Mouse (Mus musculus) heart, embryonic 16.5 days (tissue): ENCODE data around the gene Elmod3. TPM values are rescaled to one million over a fixed set of nuclear protein-coding genes. Genes with fewer than 3 reads are reported as not detected.
A peak's percentile ranks its signal among the peaks of the same experiment; 100 is the strongest.

Experiments used
- ATAC-seq: fragments of 200-750 bp; cut with Nextera tagmentation; replicated peaks from 2 replicates; pipeline ENCODE4 v1.8.0; 2017; ENCODE audit warnings: moderate number of reproducible peaks; ENCODE audit not compliant: insufficient read depth, low FRiP score; ENCODE audit errors: extremely low read depth
- H3K27ac ChIP-seq: fragments of 300-500 bp; sonication (generic); 2 replicates; pipeline ENCODE4 v1.5.1; 2014; ENCODE audit warnings: mild to moderate bottlenecking, low read length, control low read depth, moderate library complexity
- H3K27me3 ChIP-seq: fragments of 300-500 bp; sonication (generic); 2 replicates; pipeline ENCODE4 v1.6.1; 2014; ENCODE audit warnings: low read length, mixed read lengths; ENCODE audit not compliant: control insufficient read depth, insufficient read depth
- H3K36me3 ChIP-seq: fragments of 300-500 bp; sonication (generic); 2 replicates; pipeline ENCODE4 v1.6.1; 2014; ENCODE audit not compliant: control insufficient read depth, insufficient read depth
- H3K4me1 ChIP-seq: fragments of 300-500 bp; sonication (generic); 2 replicates; pipeline ENCODE4 v1.6.1; 2014; ENCODE audit warnings: low read length, mixed read lengths; ENCODE audit not compliant: control insufficient read depth, insufficient read depth
- H3K4me2 ChIP-seq: fragments of 300-500 bp; sonication (generic); 2 replicates; pipeline ENCODE4 v1.6.1; 2014; ENCODE audit warnings: low read depth, mild to moderate bottlenecking, control low read depth, low read length
- H3K4me3 ChIP-seq: fragments of 300-500 bp; sonication (generic); 2 replicates; pipeline ENCODE4 v1.5.1; 2014; ENCODE audit warnings: mild to moderate bottlenecking, control low read depth, low read length
- H3K9ac ChIP-seq: fragments of 300-500 bp; sonication (generic); 2 replicates; pipeline ENCODE4 v1.6.1; 2014; ENCODE audit warnings: low read length, control low read depth
- H3K9me3 ChIP-seq: fragments of 300-500 bp; sonication (generic); replicated peaks from 2 replicates; pipeline ENCODE4 v1.6.1; 2016; ENCODE audit warnings: low read length; ENCODE audit not compliant: control insufficient read depth
- WGBS: fragments of 180-500 bp; shearing (Covaris S2); extraction: QIAGEN DNeasy Blood & Tissue Kit; methylation state at CpG from one replicate; pipeline ENCODE4 v1.1.7; 2014; 5-methylcytosine and 5-hydroxymethylcytosine counted together
- polyA plus RNA-seq: library from polyadenylated mRNA; unstranded; fragments of >200 nt; fragmentation: Nextera tagmentation; extraction: Ambion mirVana; gene quantifications from 2 replicates; pipeline ENCODE4 v1.2.1, GENCODE M21; 2015

Gene Elmod3
- polyA plus RNA-seq, 1 experiment from 2014 or later: 13.8 TPM

DNA sequence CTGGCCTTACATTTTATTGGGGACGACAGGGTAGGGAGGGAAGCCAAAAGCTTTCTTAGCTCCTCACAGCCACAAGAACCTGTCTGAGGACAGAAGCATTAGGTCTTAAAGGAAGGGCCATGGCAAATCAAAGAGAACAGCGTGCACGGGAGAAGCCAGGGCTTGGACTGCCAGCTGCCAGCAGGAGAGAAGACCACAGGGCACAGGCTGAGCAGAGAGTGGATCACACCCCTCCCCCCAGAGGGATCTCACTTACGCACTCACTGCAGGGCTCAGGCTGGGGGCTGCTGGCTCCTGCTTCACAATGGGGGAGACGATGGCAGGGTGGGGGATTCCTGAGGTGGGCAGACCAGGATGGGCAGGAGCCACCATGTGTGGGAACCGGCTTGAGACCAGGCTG, 33.5 kb upstream of the Elmod3 start:
- Histone ChIP-seq H3K9me3 (no peaks in the 10 kb centered on the region), H3K27me3 (no peaks in the 10 kb centered on the region), H3K4me3 (no peak overlapping the region), H3K36me3 (peaks cover 9% of the 10 kb centered on the region), H3K4me1 (0 out of 2 replicates have a peak, but pooled peaks cover 4% of the 10 kb centered on the region), H3K9ac (no peak overlapping the region), H3K27ac (no peak overlapping the region), H3K4me2 (no peak overlapping the region)
- 74% methylated on average over 6 of the region's 6 CpGs for WGBS
- no peak for ATAC-seq

DNA sequence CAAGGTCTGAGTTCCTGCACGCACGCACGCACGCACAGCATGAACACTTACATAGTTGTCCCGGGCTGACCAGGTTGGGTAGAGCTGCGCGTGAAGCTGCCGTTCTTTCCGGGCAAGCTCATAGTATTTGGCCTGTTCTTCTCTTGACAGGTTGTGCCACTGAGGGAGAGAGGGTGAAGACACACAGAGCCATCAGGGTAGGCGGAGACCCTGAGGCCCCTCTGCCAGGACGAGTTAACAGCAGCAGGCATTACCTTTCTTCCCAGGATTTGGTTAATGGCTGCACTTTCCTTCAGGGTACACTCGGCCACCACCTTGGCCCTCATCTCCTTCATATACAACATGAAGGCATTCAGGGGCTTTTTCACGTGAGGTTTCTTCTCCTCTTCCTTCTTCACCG, 32.7 kb upstream of the Elmod3 start:
- H3K27ac ChIP-seq: no peak overlapping the region
- peaks cover 9% of the 10 kb centered on the region for H3K36me3 ChIP-seq
- H3K9me3 ChIP-seq: no peaks in the 10 kb centered on the region
- no peaks in the 10 kb centered on the region for H3K27me3 ChIP-seq
- H3K4me2 ChIP-seq: no peak overlapping the region
- no peak for ATAC-seq
- H3K4me1 ChIP-seq: no peaks in the 10 kb centered on the region
- H3K9ac ChIP-seq: no peak overlapping the region
- 89% methylated on average over 14 of the region's 14 CpGs for WGBS
- no peak overlapping the region for H3K4me3 ChIP-seq

DNA sequence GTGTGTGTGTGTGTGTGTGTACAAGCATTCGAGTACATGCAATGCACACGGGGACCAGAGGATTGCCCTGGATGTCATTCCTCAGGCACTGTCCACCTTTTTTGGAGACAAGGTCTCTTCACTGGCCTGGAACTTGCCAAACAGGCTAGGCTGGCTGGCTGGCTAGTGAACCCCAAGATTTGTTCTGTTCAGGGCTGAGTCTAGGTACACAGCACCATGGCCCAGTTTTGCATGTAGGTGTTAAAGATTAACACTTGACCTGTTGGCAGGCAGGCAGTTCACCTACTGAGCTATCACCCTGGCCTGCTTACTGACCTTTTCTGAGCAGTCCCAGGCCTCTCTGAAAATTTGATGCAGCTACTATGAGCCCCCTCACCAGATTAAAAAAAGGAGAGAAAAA, 32.2 kb upstream of the Elmod3 start:
- Histone ChIP-seq H3K27me3 (no peaks in the 10 kb centered on the region), H3K9me3 (no peaks in the 10 kb centered on the region), H3K4me3 (no peak overlapping the region), H3K4me1 (no peaks in the 10 kb centered on the region), H3K27ac (no peak overlapping the region), H3K4me2 (no peak overlapping the region), H3K9ac (no peak overlapping the region), H3K36me3 (peaks cover 9% of the 10 kb centered on the region)
- no peak for ATAC-seq
- WGBS: 82% methylated on average over 2 of the region's 2 CpGs

DNA sequence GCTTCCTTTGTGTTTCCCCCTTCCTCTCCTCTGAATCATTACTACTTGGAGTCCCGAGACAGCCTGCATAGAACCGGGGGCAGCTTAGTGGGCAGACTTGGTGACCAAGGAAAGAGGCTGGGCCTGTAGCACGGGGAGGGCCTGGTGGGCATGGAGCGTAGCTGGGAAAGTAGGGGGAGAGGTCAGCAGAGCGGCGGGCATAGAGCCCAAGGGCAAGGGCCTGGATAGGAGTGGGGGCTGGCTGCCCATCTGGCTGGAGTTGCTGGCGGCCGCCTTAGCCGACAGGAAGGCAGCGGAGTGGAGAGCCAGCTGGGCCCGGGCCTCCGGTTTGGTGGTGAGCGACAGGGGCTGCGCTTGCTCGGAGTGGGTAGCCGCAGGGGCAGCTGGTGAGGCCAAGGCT, 29.1 kb upstream of the Elmod3 start:
- no peak overlapping the region for H3K9ac ChIP-seq
- no peak overlapping the region for H3K4me2 ChIP-seq
- H3K27ac ChIP-seq: no peak overlapping the region
- H3K4me3 ChIP-seq: no peak overlapping the region
- H3K9me3 ChIP-seq: no peaks in the 10 kb centered on the region
- H3K27me3 ChIP-seq: no peaks in the 10 kb centered on the region
- no peaks in the 10 kb centered on the region for H3K4me1 ChIP-seq
- WGBS: 91% methylated on average over 16 of the region's 16 CpGs
- no peak for ATAC-seq
- peaks cover 9% of the 10 kb centered on the region for H3K36me3 ChIP-seq

DNA sequence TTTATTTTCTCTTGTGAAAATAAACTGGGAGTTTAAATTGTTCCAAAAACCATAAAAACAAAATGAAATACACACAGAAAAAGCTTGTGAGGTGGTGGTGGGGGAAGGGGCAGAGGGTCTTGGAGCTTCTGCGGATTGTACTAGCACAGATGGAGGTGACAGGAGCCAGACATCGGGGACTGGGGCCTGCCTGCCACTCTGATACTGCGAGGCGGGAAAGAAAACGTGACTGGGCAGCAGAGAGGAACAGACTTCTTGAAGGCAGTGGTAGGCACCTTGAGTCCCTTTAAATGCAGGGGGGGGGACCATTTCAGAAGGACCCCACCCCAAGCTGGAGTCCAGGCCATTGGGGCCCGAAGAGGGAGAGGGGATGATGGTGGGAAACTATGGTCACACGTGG, 28.2 kb upstream of the Elmod3 start:
- 76% methylated on average over 7 of the region's 7 CpGs for WGBS
- no peak overlapping the region for H3K4me3 ChIP-seq
- no peak for ATAC-seq

DNA sequence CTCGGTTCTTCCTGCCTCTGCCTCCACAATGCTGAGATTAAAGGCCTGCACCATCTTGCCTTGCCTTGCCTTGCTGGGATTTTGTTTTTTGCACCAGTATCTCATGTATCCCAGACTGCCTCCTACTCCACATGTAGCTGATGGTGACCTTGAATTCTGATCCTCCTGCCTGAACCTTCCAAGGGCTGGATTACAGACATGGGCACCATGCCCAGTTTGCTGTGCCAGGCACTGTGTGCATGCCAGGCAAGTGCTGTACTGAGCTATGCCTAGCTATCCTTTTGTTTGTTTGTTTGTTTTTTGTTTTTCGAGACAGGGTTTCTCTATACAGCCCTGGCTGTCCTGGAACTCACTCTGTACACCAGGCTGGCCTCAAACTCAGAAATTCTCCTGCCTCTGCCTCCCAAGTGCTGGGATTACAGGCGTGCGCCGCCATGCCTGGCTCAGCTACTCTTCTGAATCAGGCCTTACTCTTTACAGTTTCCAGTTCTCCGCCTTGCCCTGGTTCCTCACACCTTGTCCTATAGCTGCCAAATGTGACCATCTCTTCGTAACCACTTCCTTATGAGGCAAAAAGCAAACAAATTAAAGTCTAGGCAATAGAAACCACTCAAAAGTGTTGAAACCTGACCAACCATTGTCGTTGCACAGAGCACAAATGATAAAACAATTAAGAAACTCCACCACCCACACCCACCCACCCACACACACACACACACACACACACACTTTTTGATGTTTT, 25.6 kb upstream of the Elmod3 start:
- Histone ChIP-seq H3K4me2 (no peak overlapping the region), H3K9ac (no peak overlapping the region), H3K27me3 (no peaks in the 10 kb centered on the region), H3K4me3 (no peak overlapping the region), H3K36me3 (peaks cover 2% of the 10 kb centered on the region; the same call in 1 of the 2 replicates), H3K4me1 (no peaks in the 10 kb centered on the region), H3K9me3 (no peaks in the 10 kb centered on the region), H3K27ac (no peak overlapping the region)
- no peak for ATAC-seq
- 87% methylated on average over 8 of the region's 8 CpGs for WGBS

More for the DNA sequence above, 28.2 kb upstream of the Elmod3 start:
- peaks cover 9% of the 10 kb centered on the region for H3K36me3 ChIP-seq
- no peaks in the 10 kb centered on the region for H3K4me1 ChIP-seq
- H3K27me3 ChIP-seq: no peaks in the 10 kb centered on the region
- H3K9me3 ChIP-seq: no peaks in the 10 kb centered on the region
- no peak overlapping the region for H3K4me2 ChIP-seq
- H3K27ac ChIP-seq: no peak overlapping the region
- H3K9ac ChIP-seq: no peak overlapping the region

DNA sequence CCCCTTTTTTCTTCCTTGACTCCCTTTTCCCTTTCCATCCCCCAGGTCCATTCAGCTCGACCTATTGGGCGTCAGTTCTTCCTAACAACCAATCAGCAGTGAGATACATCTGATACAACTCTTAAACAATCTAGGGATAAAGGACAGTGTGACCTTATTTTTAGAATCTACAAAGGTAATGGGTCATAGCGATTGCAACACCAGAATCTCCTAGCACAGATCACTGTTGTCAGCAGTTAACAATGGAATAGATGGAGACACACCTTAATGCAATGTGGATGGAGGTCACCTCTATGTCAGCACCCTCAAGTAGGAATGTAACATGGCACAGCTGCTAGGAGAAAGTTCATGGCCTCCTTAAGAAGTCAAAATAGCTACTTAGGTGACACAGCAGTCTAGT, 24.7 kb upstream of the Elmod3 start:
- Histone ChIP-seq H3K9ac (no peak overlapping the region), H3K27ac (no peak overlapping the region), H3K9me3 (no peaks in the 10 kb centered on the region), H3K36me3 (no peaks in the 10 kb centered on the region), H3K4me2 (no peak overlapping the region), H3K27me3 (no peaks in the 10 kb centered on the region), H3K4me3 (no peak overlapping the region), H3K4me1 (no peaks in the 10 kb centered on the region)
- 37% methylated on average over 3 of the region's 3 CpGs for WGBS
- no peak for ATAC-seq

DNA sequence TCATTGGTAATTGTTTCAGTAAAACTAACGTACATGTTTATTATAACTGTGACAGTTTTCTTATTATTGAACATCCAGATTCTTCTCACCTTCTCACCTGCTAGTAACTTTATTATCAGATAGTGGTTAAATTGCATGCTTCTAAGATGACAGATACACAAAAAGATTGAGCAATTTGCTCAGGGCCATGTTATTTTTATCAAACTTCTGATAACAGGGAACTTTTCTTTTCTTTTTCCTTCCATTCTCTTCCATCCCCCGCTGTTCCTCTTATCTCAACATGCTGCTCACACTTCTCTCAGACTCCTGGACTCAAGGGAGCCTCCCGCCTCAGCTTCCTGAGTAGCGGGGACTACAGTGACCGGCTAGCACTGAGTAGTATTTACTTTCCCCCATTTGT, 22.7 kb upstream of the Elmod3 start:
- WGBS: 52% methylated on average over 5 of the region's 5 CpGs
- no peak overlapping the region for H3K4me3 ChIP-seq
- no peak overlapping the region for H3K9ac ChIP-seq
- H3K9me3 ChIP-seq: no peaks in the 10 kb centered on the region
- H3K4me2 ChIP-seq: no peak overlapping the region
- ATAC-seq: no peak
- H3K4me1 ChIP-seq: peaks cover 6% of the 10 kb centered on the region
- no peak overlapping the region for H3K27ac ChIP-seq
- H3K36me3 ChIP-seq: no peaks in the 10 kb centered on the region
- no peaks in the 10 kb centered on the region for H3K27me3 ChIP-seq

DNA sequence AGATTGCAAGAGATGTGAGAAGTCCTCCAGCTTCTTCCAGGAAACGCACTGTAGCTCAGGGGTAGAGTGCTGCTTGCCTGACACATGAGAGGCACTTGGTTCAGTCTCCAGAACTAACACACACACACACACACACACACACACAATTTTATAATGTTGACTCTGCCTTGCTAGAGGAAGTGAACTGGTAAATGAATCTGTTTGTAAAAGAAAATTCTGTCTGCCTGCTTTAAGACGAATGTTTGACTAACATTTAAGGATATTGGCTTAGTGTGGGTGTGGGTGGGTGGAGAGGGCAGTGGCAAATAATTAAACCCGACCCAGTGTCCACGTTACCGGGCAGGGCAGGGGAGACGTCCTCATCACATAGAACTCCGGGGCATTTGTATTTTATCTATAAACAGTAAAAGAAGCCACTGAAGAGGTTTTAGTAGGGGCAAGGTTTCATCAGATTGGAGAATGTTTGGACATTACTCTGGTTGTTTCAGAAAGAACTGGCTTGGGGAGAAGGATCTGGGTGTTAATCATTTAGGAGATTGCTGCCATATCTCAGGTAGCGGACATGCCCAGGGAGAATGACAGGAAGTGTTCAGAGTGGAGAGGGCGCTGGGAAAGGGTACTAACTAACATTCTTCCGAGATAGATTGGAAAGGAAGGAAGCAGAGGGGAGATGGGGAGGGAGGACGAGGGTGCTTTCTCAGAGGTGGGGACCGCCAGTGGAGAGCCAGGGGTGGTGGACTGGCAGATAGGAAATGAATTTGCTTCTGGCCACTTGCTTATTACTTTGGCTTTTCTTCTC, 21.7 kb upstream of the Elmod3 start:
- Histone ChIP-seq H3K9me3 (no peaks in the 10 kb centered on the region), H3K36me3 (no peaks in the 10 kb centered on the region), H3K27ac (peak overlapping the region; percentile 34; the same call in 1 of the 2 replicates), H3K4me1 (peaks cover 16% of the 10 kb centered on the region), H3K27me3 (no peaks in the 10 kb centered on the region), H3K4me3 (no peak overlapping the region), H3K4me2 (no peak overlapping the region), H3K9ac (no peak overlapping the region)
- no peak for ATAC-seq
- 29% methylated on average over 12 of the region's 12 CpGs for WGBS
